Mouse (Mus musculus) ES-Bruce4 (cell line): ENCODE results near the gene Mchr1. TPM values are rescaled to one million over a fixed set of nuclear protein-coding genes. Genes with fewer than 3 reads are reported as not detected.

Experiments
- H3K27ac ChIP-seq: 2 replicates; pipeline ENCODE4 v1.5.1; 2012; ENCODE audit warnings: low read length, inconsistent platforms; ENCODE audit not compliant: insufficient read depth
- H3K27me3 ChIP-seq: 2 replicates; pipeline ENCODE4 v1.6.1; 2012; ENCODE audit warnings: mild to moderate bottlenecking, low read length, inconsistent platforms; ENCODE audit not compliant: control insufficient read depth, poor library complexity, insufficient read depth, severe bottlenecking
- H3K36me3 ChIP-seq: 2 replicates; pipeline ENCODE4 v1.6.1; 2012; ENCODE audit warnings: inconsistent platforms, mild to moderate bottlenecking, low read length, moderate library complexity; ENCODE audit not compliant: control insufficient read depth, poor library complexity, insufficient read depth, severe bottlenecking
- H3K4me1 ChIP-seq: one replicate; pipeline ENCODE4 v1.8.1; 2011; ENCODE audit warnings: low read length; ENCODE audit not compliant: control insufficient read depth, insufficient read depth
- H3K4me3 ChIP-seq: 2 replicates; pipeline ENCODE4 v1.5.1; 2011; ENCODE audit warnings: low read depth, mild to moderate bottlenecking, low read length
- H3K9ac ChIP-seq: 2 replicates; pipeline ENCODE4 v1.6.1; 2012; ENCODE audit warnings: low read depth, mild to moderate bottlenecking, inconsistent platforms; ENCODE audit not compliant: poor library complexity, severe bottlenecking
- H3K9me3 ChIP-seq: replicated peaks from 2 replicates; pipeline ENCODE4 v1.6.1; 2012; ENCODE audit warnings: mild to moderate bottlenecking, low read length, inconsistent platforms; ENCODE audit not compliant: control insufficient read depth, poor library complexity, insufficient read depth, severe bottlenecking
- CTCF ChIP-seq: IDR thresholded peaks from one replicate; pipeline ENCODE4 v1.8.1; 2011; ENCODE audit warnings: low read depth, low read length
- EP300 ChIP-seq: IDR thresholded peaks from 2 replicates; pipeline ENCODE4 v1.6.1; 2011; ENCODE audit warnings: low read depth, low read length; ENCODE audit not compliant: insufficient read depth
- POLR2A ChIP-seq: IDR thresholded peaks from one replicate; pipeline ENCODE4 v1.8.1; 2011; ENCODE audit warnings: low read length; ENCODE audit not compliant: insufficient read depth
- polyA plus RNA-seq: library from polyadenylated mRNA; stranded (reverse); fragments of >200 nt; gene quantifications from 2 replicates; pipeline ENCODE4 v1.2.4, GENCODE M21; 2011; ENCODE audit warnings: low read depth; ENCODE audit not compliant: missing spikeins, insufficient read depth, insufficient read length

Gene Mchr1
- polyA plus RNA-seq, 1 experiment: not detected

- Histone ChIP-seq H3K9ac (no peak overlapping the region), H3K4me1 (no peaks in the 10 kb centered on the region), H3K4me3 (no peak overlapping the region), H3K36me3 (no peaks in the 10 kb centered on the region), H3K27ac (no peak overlapping the region), H3K9me3 (peaks cover 4% of the 10 kb centered on the region; the same call in 1 of the 2 replicates), H3K27me3 (no peaks in the 10 kb centered on the region; the same call in 1 of the 2 replicates)
- TF ChIP-seq CTCF (no peak), POLR2A (no peak), EP300 (no peak)
Measured at GRCm38 (mm10) chr15:81199372-81199959, 35.8 kb upstream of the Mchr1 start.

GRCm38 (mm10) chr15:81202462-81202861 is 32.8 kb upstream of the Mchr1 start:
- Histone ChIP-seq H3K4me1 (no peaks in the 10 kb centered on the region), H3K36me3 (no peaks in the 10 kb centered on the region), H3K27me3 (no peaks in the 10 kb centered on the region; the same call in 1 of the 2 replicates), H3K9me3 (peaks cover 4% of the 10 kb centered on the region; the same call in 1 of the 2 replicates), H3K9ac (no peak overlapping the region), H3K27ac (no peak overlapping the region), H3K4me3 (no peak overlapping the region)
- no peak for TF ChIP-seq CTCF
- no peak for TF ChIP-seq EP300
- TF ChIP-seq POLR2A: no peak

GRCm38 (mm10) chr15:81210496-81210895 is 24.8 kb upstream of the Mchr1 start:
- Histone ChIP-seq H3K4me1 (no peaks in the 10 kb centered on the region), H3K9me3 (no peaks in the 10 kb centered on the region), H3K4me3 (no peak overlapping the region), H3K36me3 (no peaks in the 10 kb centered on the region), H3K9ac (no peak overlapping the region), H3K27ac (no peak overlapping the region), H3K27me3 (no peaks in the 10 kb centered on the region)
- TF ChIP-seq POLR2A: no peak
- TF ChIP-seq EP300: no peak
- TF ChIP-seq CTCF: no peak

- no peaks in the 10 kb centered on the region for H3K27me3 ChIP-seq
- no peak overlapping the region for H3K4me3 ChIP-seq
- H3K9ac ChIP-seq: no peak overlapping the region
- no peaks in the 10 kb centered on the region for H3K4me1 ChIP-seq
- no peaks in the 10 kb centered on the region for H3K36me3 ChIP-seq
- H3K9me3 ChIP-seq: no peaks in the 10 kb centered on the region
- H3K27ac ChIP-seq: no peak overlapping the region
- no peak for TF ChIP-seq POLR2A
- no peak for TF ChIP-seq CTCF
- TF ChIP-seq EP300: no peak
Measured at GRCm38 (mm10) chr15:81212976-81213375, 22.3 kb upstream of the Mchr1 start.

- H3K27me3 ChIP-seq: no peaks in the 10 kb centered on the region
- TF ChIP-seq POLR2A (no peak), CTCF (no peak), EP300 (no peak)
- no peaks in the 10 kb centered on the region for H3K9me3 ChIP-seq
- no peaks in the 10 kb centered on the region for H3K36me3 ChIP-seq
- H3K9ac ChIP-seq: no peak overlapping the region
- no peaks in the 10 kb centered on the region for H3K4me1 ChIP-seq
- H3K27ac ChIP-seq: no peak overlapping the region
- no peak overlapping the region for H3K4me3 ChIP-seq
Measured at GRCm38 (mm10) chr15:81216906-81217653, 18.2 kb upstream of the Mchr1 start.

GRCm38 (mm10) chr15:81219054-81219453 is 16.2 kb upstream of the Mchr1 start:
- no peaks in the 10 kb centered on the region for H3K9me3 ChIP-seq
- H3K4me3 ChIP-seq: no peak overlapping the region
- H3K9ac ChIP-seq: no peak overlapping the region
- TF ChIP-seq EP300 (no peak), CTCF (no peak), POLR2A (no peak)
- H3K27ac ChIP-seq: no peak overlapping the region
- H3K36me3 ChIP-seq: no peaks in the 10 kb centered on the region
- H3K27me3 ChIP-seq: no peaks in the 10 kb centered on the region
- no peaks in the 10 kb centered on the region for H3K4me1 ChIP-seq
